Mouse (Mus musculus) heart, embryonic 14.5 days (tissue): ENCODE data around the gene Xylt2. TPM values are rescaled to one million over a fixed set of nuclear protein-coding genes. Genes with fewer than 3 reads are reported as not detected.

Source experiments
- ATAC-seq: fragments of 200-750 bp; cut with Nextera tagmentation; 2 replicates; pipeline ENCODE4 v1.8.0; 2017; ENCODE audit warnings: low read depth, moderate TSS enrichment; ENCODE audit not compliant: insufficient number of reproducible peaks, insufficient read depth, low FRiP score
- H3K27ac ChIP-seq, 2 experiments: fragments of 200-500 bp in 1 of 2; fragments of 300-500 bp in 1 of 2; sonication (generic) in 1 of 2; replicated peaks in 1 of 2; 2 replicates each; pipeline ENCODE4 v1.5.1; 2012 to 2014; ENCODE audit warnings: low read depth in 2 of 2, low read length in 2 of 2, control low read depth in 1 of 2, mild to moderate bottlenecking in 1 of 2, mixed read lengths in 1 of 2; ENCODE audit not compliant: control insufficient read depth in 1 of 2, insufficient read depth in 1 of 2
- H3K27me3 ChIP-seq: fragments of 300-500 bp; sonication (generic); 2 replicates; pipeline ENCODE4 v1.6.1; 2014; ENCODE audit warnings: mild to moderate bottlenecking, low read length, control low read depth; ENCODE audit not compliant: control insufficient read depth, insufficient read depth
- H3K36me3 ChIP-seq: fragments of 300-500 bp; sonication (generic); 2 replicates; pipeline ENCODE4 v1.6.1; 2014; ENCODE audit warnings: mild to moderate bottlenecking, control low read depth, low read length, mixed read lengths; ENCODE audit not compliant: control insufficient read depth, insufficient read depth
- H3K4me1 ChIP-seq, 2 experiments: fragments of 200-500 bp in 1 of 2; fragments of 300-500 bp in 1 of 2; sonication (generic) in 1 of 2; 2 replicates each; pipeline ENCODE4 v1.6.1; 2012 to 2014; ENCODE audit warnings: low read length in 2 of 2, control low read depth in 1 of 2, mixed read lengths in 1 of 2; ENCODE audit not compliant: control insufficient read depth in 2 of 2, insufficient read depth in 2 of 2
- H3K4me2 ChIP-seq: fragments of 300-500 bp; sonication (generic); 2 replicates; pipeline ENCODE4 v1.6.1; 2014; ENCODE audit warnings: mild to moderate bottlenecking, low read length
- H3K4me3 ChIP-seq, 2 experiments: fragments of 200-500 bp in 1 of 2; fragments of 300-500 bp in 1 of 2; sonication (generic) in 1 of 2; 2 replicates each; pipeline ENCODE4 v1.5.1; 2012 to 2014; ENCODE audit warnings: low read length in 2 of 2, mild to moderate bottlenecking in 2 of 2, control low read depth in 1 of 2, low read depth in 1 of 2, moderate library complexity in 1 of 2; ENCODE audit not compliant: control insufficient read depth in 1 of 2, insufficient read depth in 1 of 2
- H3K9ac ChIP-seq: fragments of 300-500 bp; sonication (generic); 2 replicates; pipeline ENCODE4 v1.6.1; 2014; ENCODE audit warnings: mild to moderate bottlenecking, low read length
- H3K9me3 ChIP-seq: fragments of 300-500 bp; sonication (generic); 2 replicates; pipeline ENCODE4 v1.6.1; 2016; ENCODE audit warnings: low read length, control low read depth; ENCODE audit not compliant: control insufficient read depth
- WGBS: fragments of 180-500 bp; shearing (Covaris S2); extraction: QIAGEN DNeasy Blood & Tissue Kit; methylation state at CpG from one replicate; pipeline ENCODE4 v1.1.7; 2014; 5-methylcytosine and 5-hydroxymethylcytosine counted together
- polyA plus RNA-seq: library from polyadenylated mRNA; unstranded; fragments of >200 nt; fragmentation: Nextera tagmentation; extraction: Ambion mirVana; gene quantifications from 2 replicates; pipeline ENCODE4 v1.2.1, GENCODE M21; 2014

Gene Xylt2
- polyA plus RNA-seq, 1 experiment from 2014 or later, result 13.8 TPM

DNA sequence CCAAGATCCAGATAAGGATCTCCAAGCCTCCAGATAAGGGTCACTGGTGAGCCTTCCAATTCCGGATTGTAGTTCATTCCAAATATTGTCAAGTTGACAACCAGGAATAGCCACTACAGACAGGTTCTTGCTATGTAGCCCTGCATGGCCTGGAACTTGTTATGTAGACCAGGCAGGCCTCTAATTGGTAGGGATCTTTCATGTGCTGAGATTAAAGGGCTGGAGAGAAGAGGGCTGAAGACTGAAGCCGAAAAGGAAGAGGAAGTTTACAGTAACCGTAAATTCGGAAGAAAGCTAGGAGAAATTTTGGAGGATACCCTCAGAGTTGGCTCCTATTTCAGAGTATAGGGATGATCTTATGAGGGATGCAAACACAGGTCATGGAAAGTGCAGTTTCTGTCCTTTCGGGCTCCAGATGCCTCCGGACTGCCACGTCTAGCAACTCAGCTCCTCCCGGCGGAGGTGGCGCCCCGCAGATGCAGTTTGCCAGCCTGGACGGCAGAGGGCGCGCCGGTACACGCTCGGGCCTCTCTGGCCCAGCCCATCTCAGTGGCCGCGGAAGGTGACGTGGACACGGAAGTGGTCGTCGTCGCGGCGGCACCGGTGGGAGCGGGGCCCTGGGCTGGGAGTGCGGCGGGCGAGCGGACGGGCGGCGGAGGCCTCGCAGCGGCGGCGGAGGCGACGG is 48.0 kb downstream of the Xylt2 start, which contains the start of gene Lrrc59:
Lrrc59 (plus strand) TSS at position 569 of the 685 bp plus-strand sequence.
- Histone ChIP-seq H3K4me2 (peak within 1 kb of the TSS; percentile 67), H3K9me3 (no peaks in the 10 kb centered on the region), H3K36me3 (peaks cover 31% of the 10 kb centered on the region), H3K4me3 (peak within 1 kb of the TSS; percentile 87 to 89), H3K9ac (peak within 1 kb of the TSS; percentile 90), H3K27ac (peak within 1 kb of the TSS; percentile 37 to 61; a peak in 3 of 4 replicates), H3K4me1 (peaks cover 2 to 10% of the 10 kb centered on the region in 2 experiments; a peak in 3 of 4 replicates), H3K27me3 (no peaks in the 10 kb centered on the region)
- peak; percentile 95 for ATAC-seq
- 4% methylated on average over 36 of the region's 41 CpGs for WGBS

DNA sequence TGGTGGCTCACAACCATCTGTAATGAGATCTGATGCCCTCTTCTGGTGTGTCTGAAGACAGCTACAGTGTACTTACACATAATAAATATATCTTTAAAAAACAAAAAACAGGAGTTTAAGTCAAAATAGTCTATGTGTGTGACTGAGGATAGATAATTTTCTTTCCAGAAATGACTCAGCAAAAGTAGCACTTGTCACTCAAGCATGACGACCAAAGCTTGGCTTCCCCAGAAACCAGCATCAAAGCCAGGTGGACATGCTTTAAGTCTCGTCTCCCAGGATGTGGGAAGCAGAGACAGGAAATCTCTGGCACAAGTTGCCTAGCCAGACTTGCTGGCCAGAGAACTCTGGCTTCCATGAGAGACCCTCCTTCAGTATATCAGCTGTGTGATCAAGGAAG is 55.2 kb downstream of the Xylt2 start:
- Histone ChIP-seq H3K9ac (no peak overlapping the region), H3K4me3 (no peak overlapping the region), H3K36me3 (no peaks in the 10 kb centered on the region), H3K4me2 (no peak overlapping the region), H3K27me3 (no peaks in the 10 kb centered on the region), H3K27ac (no peak overlapping the region), H3K9me3 (no peaks in the 10 kb centered on the region), H3K4me1 (no peaks in the 10 kb centered on the region)
- WGBS, result 58% methylated on average over 2 of the region's 2 CpGs
- no peak for ATAC-seq

DNA sequence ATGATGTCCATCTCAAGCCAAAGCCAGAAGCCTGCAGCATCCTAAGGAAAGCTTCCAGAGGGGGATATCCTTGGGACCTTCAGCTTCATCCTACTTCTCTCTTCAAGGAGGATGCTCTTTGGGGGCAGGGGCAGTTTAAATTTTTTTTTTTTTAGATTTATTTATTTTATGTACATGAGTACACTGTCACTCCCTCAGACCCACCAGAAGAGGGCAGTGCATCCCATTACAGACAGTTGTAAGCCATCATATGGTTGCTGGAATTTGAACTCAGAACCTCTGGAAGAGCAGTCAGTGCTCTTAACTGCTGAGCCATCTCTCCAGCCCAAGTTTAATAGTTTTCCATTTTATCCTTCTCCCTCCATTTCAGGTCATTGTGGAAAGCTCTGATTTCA is 55.9 kb downstream of the Xylt2 start:
- no peaks in the 10 kb centered on the region for H3K4me1 ChIP-seq
- no peaks in the 10 kb centered on the region for H3K9me3 ChIP-seq
- H3K4me2 ChIP-seq, result no peak overlapping the region
- H3K4me3 ChIP-seq, result no peak overlapping the region
- ATAC-seq, result no peak
- H3K27me3 ChIP-seq, result no peaks in the 10 kb centered on the region
- H3K9ac ChIP-seq, result no peak overlapping the region
- no peak overlapping the region for H3K27ac ChIP-seq
- H3K36me3 ChIP-seq, result no peaks in the 10 kb centered on the region

DNA sequence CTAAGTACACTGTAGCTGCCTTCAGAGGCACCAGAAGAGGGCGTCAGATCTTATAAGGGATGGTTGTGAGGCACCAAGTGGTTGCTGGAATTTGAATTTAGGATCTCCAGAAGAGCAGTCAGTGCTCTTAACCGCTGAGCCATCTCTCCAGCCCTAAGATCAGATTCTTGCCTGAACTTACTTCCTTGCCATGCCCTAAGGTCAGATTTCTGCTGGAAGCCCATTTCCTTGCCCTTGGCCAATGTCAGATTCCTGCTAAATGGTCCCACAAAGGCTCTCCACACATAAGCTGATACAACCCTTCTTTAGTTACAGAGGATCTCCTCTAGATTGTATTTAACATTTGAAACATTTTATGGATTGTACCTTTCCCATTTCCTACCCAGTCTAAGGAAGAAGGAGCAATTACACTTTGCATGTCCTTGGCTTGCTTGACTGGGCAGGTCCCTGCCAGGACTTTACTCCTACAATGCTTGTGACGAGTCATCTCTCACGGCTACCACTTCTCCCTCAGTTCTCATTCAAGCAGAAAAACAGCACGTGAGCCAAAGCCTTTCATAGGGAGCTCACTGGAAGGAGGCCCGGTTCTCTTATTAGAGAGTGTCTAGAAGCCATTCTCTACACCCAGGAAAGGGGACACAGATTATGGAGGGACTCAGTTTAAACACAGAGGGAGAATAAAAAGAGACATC is 56.4 kb downstream of the Xylt2 start:
- no peaks in the 10 kb centered on the region for H3K36me3 ChIP-seq
- H3K4me1 ChIP-seq, result no peaks in the 10 kb centered on the region
- H3K4me3 ChIP-seq, result no peak overlapping the region
- H3K27ac ChIP-seq, result no peak overlapping the region
- no peak overlapping the region for H3K9ac ChIP-seq
- no peaks in the 10 kb centered on the region for H3K27me3 ChIP-seq
- no peaks in the 10 kb centered on the region for H3K9me3 ChIP-seq
- H3K4me2 ChIP-seq, result no peak overlapping the region
- ATAC-seq, result no peak
- 69% methylated on average over 6 of the region's 6 CpGs for WGBS

DNA sequence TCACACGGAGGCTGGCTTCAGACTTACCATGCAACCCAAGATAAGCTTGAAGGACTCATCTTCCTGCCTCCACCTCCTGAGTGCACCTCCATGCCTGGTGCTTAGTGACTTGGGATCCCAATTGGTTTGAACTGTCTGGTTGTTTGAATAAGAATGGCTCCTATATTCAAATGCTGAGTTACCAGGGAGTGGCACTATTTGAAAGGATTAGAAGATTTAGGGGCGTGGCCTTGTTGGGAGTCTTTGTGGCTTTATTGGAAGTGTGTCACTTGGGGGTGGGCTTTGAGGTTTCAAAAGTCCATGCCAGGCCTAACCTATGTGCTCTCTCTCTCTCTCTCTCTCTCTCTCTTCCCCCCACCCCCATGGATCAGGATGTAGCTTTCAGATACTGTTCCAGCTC is 59.7 kb downstream of the Xylt2 start:
- no peak for ATAC-seq
- Histone ChIP-seq H3K4me1 (no peaks in the 10 kb centered on the region), H3K4me3 (no peak overlapping the region)

DNA sequence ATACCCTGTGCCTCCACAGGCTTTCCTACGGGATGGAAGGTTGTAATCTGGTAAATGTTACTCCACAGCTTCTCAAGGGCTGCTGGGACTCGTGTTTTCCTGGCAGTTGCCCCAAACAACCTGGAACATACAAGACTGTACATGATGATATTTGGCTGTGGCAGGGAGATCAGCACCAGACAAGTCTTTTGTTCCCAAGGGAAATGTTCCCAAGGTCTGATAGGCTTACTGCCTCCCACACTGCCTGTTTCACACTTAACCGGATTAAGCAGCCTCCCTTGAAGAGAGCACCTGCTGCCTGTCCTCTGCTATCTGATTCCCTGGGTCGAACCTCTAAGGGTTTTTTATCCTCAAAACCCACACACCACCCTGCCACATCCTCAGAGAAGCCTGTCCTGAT is 61.8 kb downstream of the Xylt2 start:
- H3K27ac ChIP-seq, result no peak overlapping the region
- WGBS, result 13% methylated on average over 4 of the region's 4 CpGs
- H3K9ac ChIP-seq, result no peak overlapping the region
- no peak overlapping the region for H3K4me2 ChIP-seq
- H3K4me3 ChIP-seq, result no peak overlapping the region
- H3K9me3 ChIP-seq, result no peaks in the 10 kb centered on the region
- H3K36me3 ChIP-seq, result no peaks in the 10 kb centered on the region
- H3K4me1 ChIP-seq, result no peaks in the 10 kb centered on the region
- no peaks in the 10 kb centered on the region; the same call in 1 of the 2 replicates for H3K27me3 ChIP-seq
- no peak for ATAC-seq

More for the DNA sequence above, 59.7 kb downstream of the Xylt2 start:
- WGBS, result 84% methylated on average over 2 of the region's 2 CpGs
- Histone ChIP-seq H3K9me3 (no peaks in the 10 kb centered on the region), H3K27ac (no peak overlapping the region), H3K36me3 (no peaks in the 10 kb centered on the region), H3K4me2 (no peak overlapping the region), H3K27me3 (no peaks in the 10 kb centered on the region; the same call in 1 of the 2 replicates), H3K9ac (no peak overlapping the region)

DNA sequence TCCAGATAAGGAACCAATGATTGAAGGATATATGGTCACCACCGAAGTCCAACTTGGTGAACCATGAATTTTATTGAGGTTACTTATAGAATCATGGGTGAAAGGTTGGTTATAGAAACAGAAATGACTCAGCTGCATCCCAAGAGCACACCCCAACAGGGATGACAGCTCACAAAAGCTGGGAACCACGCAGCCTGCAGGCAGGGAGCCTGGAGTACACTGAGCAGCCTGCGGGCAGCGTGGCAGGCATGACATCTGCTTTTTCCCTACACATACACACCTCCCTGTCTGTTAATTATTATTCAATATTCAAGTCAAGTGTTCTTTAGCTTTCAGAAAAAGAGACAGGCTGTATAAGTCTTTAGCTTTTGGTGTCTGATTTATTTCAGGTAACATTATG is 62.7 kb downstream of the Xylt2 start:
- no peak overlapping the region for H3K27ac ChIP-seq
- H3K4me2 ChIP-seq, result no peak overlapping the region
- H3K36me3 ChIP-seq, result no peaks in the 10 kb centered on the region
- no peaks in the 10 kb centered on the region; the same call in 1 of the 2 replicates for H3K27me3 ChIP-seq
- no peak for ATAC-seq
- H3K4me1 ChIP-seq, result no peaks in the 10 kb centered on the region
- H3K4me3 ChIP-seq, result no peak overlapping the region
- no peaks in the 10 kb centered on the region for H3K9me3 ChIP-seq
- H3K9ac ChIP-seq, result no peak overlapping the region
- 67% methylated on average over 4 of the region's 4 CpGs for WGBS
